Mouse (Mus musculus) 3T3-L1 (cell line): ENCODE measurements around the gene Eva1b.

Experiments used
- DNase-seq: peaks from one replicate; pipeline ENCODE4 v3.0.0-alpha.2; 2015; ENCODE audit warnings: low read depth, low spot score

Eva1b gene

DNA sequence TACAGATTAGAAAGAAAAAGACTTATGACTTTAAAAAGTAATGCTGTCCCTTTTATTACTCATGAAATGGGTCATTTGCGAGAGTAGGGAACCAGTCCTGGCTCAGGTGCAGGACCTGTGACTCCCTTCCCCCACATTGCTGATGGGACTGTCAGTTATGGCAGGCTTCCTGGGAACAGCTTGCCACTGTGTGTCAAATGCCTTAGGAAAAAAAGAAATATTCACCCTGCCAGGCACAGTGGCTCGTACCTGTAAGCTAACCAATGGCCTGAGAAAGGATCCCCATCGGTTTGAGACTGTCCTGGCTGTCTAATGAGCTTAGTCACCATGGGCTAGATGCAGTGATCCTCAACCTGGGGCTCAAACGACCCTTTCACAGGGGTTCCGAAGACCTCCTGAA is 27.5 kb upstream of the Eva1b start:
- no peak for DNase-seq

DNA sequence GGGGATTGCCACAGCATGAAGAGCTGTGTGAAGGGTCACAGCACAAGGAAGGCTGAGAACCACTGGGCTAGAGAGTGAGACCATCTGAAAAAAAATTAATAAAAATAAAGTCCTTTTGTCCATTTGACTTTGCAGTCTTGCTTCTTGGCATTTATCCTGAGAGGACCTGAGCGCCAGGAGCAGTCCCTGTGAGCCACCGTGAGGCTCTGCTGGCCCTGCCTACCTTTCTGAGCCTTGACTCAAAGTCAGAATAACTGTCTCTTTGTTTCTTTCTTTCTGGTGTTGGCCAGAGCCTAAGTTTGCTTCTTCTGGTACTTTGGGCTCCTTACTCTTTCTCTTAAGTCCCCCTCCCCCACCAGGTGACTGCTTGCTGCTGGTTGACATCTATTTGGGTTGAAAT is 27.0 kb upstream of the Eva1b start:
- no peak for DNase-seq

DNA sequence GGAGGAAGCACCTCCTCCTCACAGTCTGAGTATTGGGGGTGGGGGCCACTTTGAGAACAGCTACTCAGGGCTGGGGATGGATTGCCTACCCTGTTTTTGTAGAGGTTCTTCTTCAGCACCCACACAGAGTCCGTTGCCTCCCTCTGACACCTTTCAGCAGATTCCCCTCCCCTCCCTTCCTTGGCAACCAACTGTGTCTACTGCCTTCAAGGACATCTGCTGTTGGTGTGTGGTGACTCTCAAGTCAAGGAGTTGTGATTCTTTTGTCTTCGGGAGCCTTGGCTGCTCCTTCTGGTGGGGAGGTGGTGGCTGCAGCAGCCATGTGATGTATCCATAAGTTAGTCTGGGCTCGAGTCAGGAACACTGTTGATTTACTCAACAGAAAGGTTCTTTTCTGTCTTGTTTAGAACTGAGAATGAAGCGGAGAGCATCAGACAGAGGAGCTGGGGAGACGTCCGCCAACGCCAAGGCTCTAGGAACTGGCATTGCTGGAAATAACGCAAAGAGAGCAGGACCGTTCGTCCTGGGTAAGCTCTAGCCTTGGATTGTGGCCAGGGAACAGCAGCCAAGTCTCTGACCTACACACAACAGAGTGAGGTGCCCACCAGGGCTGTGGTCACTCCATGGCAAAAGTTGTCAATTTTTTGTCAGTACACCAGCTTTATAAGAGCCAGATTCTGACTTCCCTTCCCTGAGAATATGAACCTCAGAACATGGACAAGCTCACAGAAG is 24.1 kb upstream of the Eva1b start:
- no peak for DNase-seq

DNA sequence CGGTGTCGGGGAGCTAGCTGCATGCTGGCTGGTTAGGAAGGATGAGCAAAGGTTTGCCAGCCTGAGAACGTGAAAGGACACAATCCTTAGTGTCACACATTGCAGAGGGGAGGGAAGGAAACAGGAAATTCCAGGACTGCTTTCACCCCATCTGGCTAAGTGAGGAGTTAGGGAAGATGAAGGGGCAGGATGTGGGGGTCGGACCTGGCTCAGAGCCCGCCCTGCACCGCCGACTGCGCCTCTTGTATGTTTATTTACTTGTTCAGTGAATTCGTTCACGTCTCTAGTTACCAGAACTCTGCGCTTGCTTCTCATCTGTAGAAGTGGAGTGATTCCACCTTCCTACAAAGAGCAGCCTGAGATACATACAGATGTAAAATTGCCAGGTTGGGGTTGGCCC is 17.0 kb upstream of the Eva1b start:
- DNase-seq = no peak

GRCm38 (mm10) chr4:126131290-126132121 is 16.0 kb upstream of the Eva1b start:
- peak; percentile 96 for DNase-seq

DNA sequence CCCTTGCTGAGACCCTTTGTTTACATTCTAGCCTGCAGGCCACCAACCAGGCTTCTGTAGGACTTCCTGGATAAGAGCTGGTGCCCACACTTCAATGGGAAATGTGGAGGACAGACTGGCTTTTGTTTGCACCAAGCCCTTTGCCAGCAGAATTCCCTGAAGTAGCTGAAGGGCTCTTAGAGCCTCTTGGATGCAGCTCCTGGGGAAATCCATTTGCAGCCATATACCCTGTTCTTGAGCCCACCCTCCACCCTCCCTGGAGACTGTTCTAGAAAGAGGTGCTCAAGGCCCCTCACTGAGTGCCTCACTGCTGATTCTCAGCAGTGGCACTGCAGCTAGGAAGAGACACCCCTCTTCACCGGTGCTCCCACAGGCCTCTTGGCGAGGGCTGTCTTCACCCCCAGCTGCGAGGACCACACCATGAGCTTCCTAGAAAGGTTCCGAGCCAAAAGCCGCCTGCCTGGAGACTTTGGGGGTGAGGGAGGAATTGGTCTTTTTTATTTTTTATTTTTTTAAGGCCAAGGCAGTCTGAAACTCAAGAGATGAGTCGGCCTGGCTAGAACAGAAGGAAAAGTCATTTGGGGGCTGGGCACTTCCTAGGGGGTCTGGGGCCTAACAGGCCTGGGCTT is 14.8 kb upstream of the Eva1b start:
- no peak for DNase-seq

- DNase-seq = no peak
Measured at GRCm38 (mm10) chr4:126134236-126134635, 13.3 kb upstream of the Eva1b start.

DNA sequence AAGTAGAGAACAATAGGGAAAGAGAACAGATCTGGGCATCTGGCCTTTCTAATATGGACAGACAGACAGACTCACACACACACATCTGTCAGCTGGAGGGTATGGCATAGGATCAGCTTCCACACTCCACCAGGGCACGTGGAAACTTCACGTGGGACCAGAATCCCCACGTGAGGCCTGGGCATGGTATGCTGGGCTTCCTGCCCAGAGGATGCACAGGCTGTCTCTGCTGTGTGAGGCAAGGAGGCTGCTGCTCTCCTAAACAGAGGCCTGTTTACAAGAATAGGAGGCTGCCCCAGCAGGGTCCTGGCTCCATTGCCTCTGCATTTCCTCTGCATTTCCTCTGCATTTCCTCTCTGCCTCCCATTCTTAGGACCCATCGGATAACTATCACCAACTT is 12.9 kb upstream of the Eva1b start:
- no peak for DNase-seq

GRCm38 (mm10) chr4:126137773-126138172 is 9.8 kb upstream of the Eva1b start:
- DNase-seq = peak; percentile 77

DNA sequence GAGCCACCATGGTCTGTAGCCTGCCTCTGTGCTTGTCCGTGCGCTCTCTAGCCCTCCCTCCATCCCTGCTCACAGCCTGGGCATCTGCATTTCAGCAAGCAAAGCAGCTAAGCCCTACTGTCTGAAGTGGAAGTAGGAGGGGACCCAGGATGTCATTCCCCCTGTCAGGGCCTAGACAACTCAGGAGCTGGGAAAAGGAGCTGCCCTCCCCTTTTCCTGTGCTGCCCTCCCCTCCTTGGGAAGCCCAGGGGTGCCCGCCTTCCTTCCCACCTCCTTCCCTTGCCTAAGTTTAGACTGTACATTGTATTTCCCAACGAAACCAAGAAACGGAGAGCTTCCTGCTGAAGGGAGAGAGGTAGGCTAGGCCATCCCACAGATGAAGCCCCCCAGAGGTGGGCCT is 6.5 kb upstream of the Eva1b start:
- DNase-seq = no peak

DNA sequence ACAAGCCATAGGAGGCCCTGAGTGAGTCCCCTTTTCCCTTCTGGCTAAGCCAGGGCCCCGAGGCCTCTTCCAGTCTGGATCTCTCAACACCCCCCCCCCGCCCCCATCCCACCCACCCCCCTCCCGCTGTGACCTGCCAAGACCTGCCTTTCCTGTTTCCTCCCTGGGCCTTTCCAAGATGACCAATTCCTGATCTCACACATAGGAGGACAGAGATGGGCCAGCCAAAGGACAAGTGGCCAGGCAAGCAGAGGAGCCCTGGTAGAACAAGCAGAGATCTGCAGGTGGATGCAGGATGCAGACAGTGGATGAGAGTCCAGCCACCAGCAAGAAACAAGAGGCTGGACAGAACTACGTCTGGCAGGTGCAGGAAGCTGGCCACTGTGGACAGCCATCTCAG is 2.1 kb upstream of the Eva1b start:
- no peak for DNase-seq

- no peak for DNase-seq
Measured at GRCm38 (mm10) chr4:126146974-126147532, 491 bp upstream of the Eva1b start.

DNA sequence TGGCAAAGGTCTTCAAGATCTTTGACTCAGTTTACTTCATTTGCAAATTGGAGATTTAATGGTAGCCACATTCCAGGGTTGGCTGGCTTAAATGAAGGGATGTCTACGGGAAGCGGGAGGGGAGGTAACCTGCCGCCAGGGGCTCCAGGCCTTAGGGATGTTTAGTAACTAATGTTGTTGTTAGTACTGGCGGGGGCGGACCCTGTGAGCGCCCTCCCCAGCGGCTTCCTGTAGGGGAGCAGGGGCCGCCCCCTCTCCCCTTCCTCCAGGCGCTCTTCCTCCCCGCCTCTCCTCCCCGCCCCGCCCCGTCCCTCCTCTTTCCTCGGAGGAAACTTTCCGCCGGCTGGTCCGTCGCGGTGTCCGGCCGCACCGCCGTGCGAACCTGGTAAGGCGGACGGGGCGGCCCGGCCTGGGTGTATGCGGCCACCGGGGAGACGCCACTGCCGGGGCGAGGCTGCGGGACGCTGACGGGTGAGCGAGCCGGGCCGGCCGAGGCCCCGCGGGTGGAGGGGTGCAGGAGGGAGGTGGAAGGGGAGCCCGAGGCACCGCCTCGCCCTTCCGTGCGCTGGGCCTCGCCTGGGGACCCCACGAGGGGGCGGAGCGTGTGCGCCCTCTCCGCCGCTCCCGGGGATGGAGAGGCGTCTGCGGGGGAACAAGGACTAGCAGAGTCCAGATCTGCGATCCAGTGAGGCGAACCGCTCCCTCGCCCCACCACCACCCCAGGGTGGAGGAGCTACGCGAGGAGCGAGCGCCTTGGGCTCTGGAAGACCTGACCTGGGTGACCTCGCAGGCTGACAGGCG is 817 bp downstream of the Eva1b start:
- DNase-seq = peak; percentile 70

GRCm38 (mm10) chr4:126149041-126149676 is 1.6 kb downstream of the Eva1b start:
- peak; percentile 45 for DNase-seq

DNA sequence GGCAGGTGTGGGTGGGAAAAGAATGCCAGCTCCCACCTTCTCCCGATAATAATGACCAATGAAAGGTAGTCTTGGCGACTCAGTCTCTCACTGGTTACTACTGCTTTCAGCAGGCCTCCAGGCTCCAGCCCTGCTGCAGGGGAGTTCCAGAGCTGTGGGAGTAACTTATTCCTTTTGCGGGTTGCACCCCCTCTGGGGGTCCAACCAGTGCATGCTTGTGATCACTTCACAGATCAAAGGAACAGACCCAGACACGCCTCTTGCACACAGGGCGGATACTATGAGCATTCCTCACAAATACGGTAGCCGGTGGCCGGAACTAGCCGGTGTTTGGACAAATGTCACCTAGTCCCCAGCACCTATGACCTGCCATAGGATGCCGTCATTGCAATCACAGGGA is 2.3 kb downstream of the Eva1b start:
- DNase-seq = no peak

- DNase-seq = peak; percentile 100
Measured at GRCm38 (mm10) chr4:126150297-126150948, 2.9 kb downstream of the Eva1b start.

GRCm38 (mm10) chr4:126150949-126151320 is 3.4 kb downstream of the Eva1b start:
- no peak for DNase-seq

DNA sequence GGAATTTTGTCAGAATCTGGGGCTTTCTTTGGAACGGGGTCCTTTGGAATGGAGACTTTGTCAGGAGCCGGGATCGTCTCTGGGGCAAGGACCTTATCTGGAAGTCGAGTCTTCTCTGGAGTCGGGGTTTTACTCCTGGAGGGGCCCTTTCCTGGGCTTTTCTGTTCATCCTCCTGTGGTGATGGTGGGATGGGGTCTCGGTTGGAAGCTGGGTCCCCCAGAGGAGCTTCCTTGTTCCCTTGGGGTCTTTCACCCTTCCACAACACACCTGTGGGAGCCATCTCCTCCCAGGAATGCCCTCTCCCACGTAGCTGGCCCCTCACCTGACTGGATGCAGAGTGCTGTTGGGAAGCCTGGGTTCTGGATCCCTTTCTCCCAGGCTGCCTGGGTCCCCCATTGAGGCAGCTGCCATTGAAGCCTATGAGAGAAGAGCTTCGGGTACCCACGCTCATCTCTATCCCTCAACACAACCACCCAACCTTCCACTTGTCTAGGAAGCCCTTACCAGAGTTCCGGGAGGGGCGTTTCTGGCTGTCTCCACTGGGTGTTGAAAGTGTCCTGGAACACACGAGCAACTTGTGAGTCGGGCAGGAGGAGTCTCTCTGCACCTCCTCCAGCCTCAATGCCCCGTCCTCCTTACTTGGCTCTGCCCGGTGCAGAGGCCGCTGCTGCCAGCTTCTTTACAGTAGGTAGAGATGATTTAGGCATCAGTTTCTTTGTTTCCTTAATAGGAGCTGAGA is 4.3 kb downstream of the Eva1b start:
- DNase-seq = no peak

DNA sequence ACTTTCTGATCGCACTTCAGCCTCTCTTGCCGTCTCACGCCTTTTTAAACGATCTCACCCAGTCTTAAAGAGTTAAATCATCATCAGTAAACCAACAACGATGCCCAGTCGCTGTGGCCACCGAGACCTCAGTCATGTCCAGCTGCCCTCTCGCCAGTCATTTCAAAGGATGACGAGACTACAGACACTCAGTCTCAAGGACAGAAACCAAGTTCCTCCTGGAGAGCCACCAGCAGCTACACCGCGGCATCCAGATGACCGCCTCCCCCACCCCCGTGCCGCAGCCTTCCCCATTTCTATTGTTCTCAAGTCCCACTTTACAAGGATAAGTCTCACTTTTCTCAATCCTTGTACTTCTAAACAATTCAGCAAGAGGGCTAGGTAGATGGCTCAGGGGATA is 5.3 kb downstream of the Eva1b start:
- no peak for DNase-seq

DNA sequence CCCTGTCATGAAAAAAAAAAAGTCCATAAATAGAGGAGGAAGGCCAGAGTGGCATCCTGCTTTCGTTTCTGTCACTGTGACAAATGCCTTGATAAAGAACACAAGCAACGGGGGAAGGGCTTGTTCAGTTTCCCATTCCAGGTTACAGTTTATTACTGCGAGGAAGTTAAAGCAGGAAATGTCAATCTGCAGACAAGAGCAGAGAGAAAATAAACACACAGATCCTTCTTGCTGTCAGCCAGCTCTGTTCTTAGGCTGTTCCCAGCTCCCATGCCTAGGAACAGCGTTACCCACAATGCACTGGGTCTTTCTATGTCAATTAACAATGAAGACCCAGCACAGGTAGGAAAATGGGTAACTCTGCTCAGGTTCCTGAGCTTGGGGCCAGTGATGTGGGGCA is 7.6 kb downstream of the Eva1b start:
- no peak for DNase-seq
